Mouse (Mus musculus) lung, postnatal 0 days (tissue): ENCODE data around the gene Ppia.

Source experiments
- CTCF ChIP-seq: IDR thresholded peaks from 2 replicates; pipeline ENCODE4 v1.5.1; 2016; ENCODE audit warnings: antibody characterized with exemption, mild to moderate bottlenecking
- EP300 ChIP-seq: IDR thresholded peaks from 2 replicates; pipeline ENCODE4 v1.6.1; 2016; ENCODE audit warnings: antibody characterized with exemption, mild to moderate bottlenecking, control low read depth

- TF ChIP-seq CTCF, result peak; percentile 74
- no peak for TF ChIP-seq EP300
Observed at GRCm38 (mm10) chr11:6465122-6465521, 49.9 kb downstream of the Ppia start.
